Mouse (Mus musculus) MEL (cell line): ENCODE results near the gene Acad12. TPM values are rescaled to one million over a fixed set of nuclear protein-coding genes. Genes with fewer than 3 reads are reported as not detected.

ENCODE experiments used
- DNase-seq: peaks from one replicate; pipeline ENCODE4 v3.0.0; 2011; ENCODE audit warnings: low read depth, low spot score
- H3K27ac ChIP-seq: 2 replicates; pipeline ENCODE4 v1.5.1; 2012; ENCODE audit warnings: low read depth, mild to moderate bottlenecking, control low read depth, low read length, moderate library complexity; ENCODE audit not compliant: control insufficient read depth
- H3K27me3 ChIP-seq, 2 experiments: fragments of 150-350 bp in 1 of 2; sonication (generic) in 1 of 2; 2 replicates each; pipeline ENCODE4 v1.6.1; 2012; ENCODE audit warnings: low read length in 2 of 2, mild to moderate bottlenecking in 2 of 2, improper control_type of control experiment in 1 of 2, moderate library complexity in 1 of 2; ENCODE audit not compliant: insufficient read depth in 2 of 2, control insufficient read depth in 1 of 2
- H3K36me3 ChIP-seq, 2 experiments: 2 replicates each; pipeline ENCODE4 v1.6.1; 2012 to 2014; ENCODE audit warnings: low read length in 2 of 2, improper control_type of control experiment in 1 of 2, inconsistent platforms in 1 of 2, mild to moderate bottlenecking in 1 of 2; ENCODE audit not compliant: insufficient read depth in 2 of 2, control insufficient read depth in 1 of 2
- H3K4me1 ChIP-seq, 2 experiments: fragments of 150-350 bp in 1 of 2; sonication (generic) in 1 of 2; 2 replicates each; pipeline ENCODE4 v1.6.1; 2012; ENCODE audit warnings: low read length in 2 of 2, improper control_type of control experiment in 1 of 2, mild to moderate bottlenecking in 1 of 2; ENCODE audit not compliant: insufficient read depth in 2 of 2, control insufficient read depth in 1 of 2
- H3K4me3 ChIP-seq, 2 experiments: fragments of 150-350 bp in 1 of 2; sonication (generic) in 1 of 2; 2 replicates each; pipeline ENCODE4 v1.5.1; 2012; ENCODE audit warnings: low read depth in 2 of 2, low read length in 2 of 2, mild to moderate bottlenecking in 2 of 2, moderate library complexity in 2 of 2, control low read depth in 1 of 2, improper control_type of control experiment in 1 of 2; ENCODE audit not compliant: control insufficient read depth in 1 of 2, insufficient read depth in 1 of 2
- H3K79me2 ChIP-seq: 2 replicates; pipeline ENCODE4 v1.6.1; 2012; ENCODE audit warnings: mild to moderate bottlenecking, low read length, moderate library complexity; ENCODE audit not compliant: control insufficient read depth, poor library complexity, insufficient read depth
- H3K9ac ChIP-seq: 2 replicates; pipeline ENCODE4 v1.6.1; 2012; ENCODE audit warnings: low read depth, mild to moderate bottlenecking, control low read depth, low read length, moderate library complexity; ENCODE audit not compliant: control insufficient read depth, poor library complexity, severe bottlenecking
- H3K9me3 ChIP-seq: fragments of 150-350 bp; sonication (generic); replicated peaks from 2 replicates; pipeline ENCODE4 v1.6.1; 2012; ENCODE audit warnings: mild to moderate bottlenecking, low read length, improper control_type of control experiment, moderate library complexity; ENCODE audit not compliant: insufficient read depth
- BHLHE40 ChIP-seq: IDR thresholded peaks from 2 replicates; pipeline ENCODE4 v1.6.1; 2012; ENCODE audit warnings: low read depth, mild to moderate bottlenecking, inconsistent platforms, low read length, improper control_type of control experiment, borderline replicate concordance
- CHD2 ChIP-seq: IDR thresholded peaks from 2 replicates; pipeline ENCODE4 v1.6.1; 2011; ENCODE audit warnings: low read length, improper control_type of control experiment
- E2F4 ChIP-seq: IDR thresholded peaks from 2 replicates; pipeline ENCODE4 v1.6.1; 2011; ENCODE audit warnings: low read depth, low read length, improper control_type of control experiment, borderline replicate concordance
- ELF1 ChIP-seq: IDR thresholded peaks from 2 replicates; pipeline ENCODE4 v1.6.1; 2014; ENCODE audit warnings: low read depth, mild to moderate bottlenecking, inconsistent platforms, low read length, improper control_type of control experiment, moderate library complexity
- EP300 ChIP-seq, 2 experiments: IDR thresholded peaks; 2 replicates each; pipeline ENCODE4 v1.6.1; 2011; ENCODE audit warnings: improper control_type of control experiment in 2 of 2, low read length in 2 of 2, low read depth in 1 of 2, mild to moderate bottlenecking in 1 of 2
- GABPA ChIP-seq: IDR thresholded peaks from 2 replicates; pipeline ENCODE4 v1.6.1; 2012; ENCODE audit warnings: low read depth, mild to moderate bottlenecking, inconsistent platforms, low read length, improper control_type of control experiment, moderate library complexity
- HCFC1 ChIP-seq: IDR thresholded peaks from 2 replicates; pipeline ENCODE4 v1.6.1; 2012; ENCODE audit warnings: low read depth, mild to moderate bottlenecking, inconsistent platforms, low read length, improper control_type of control experiment, moderate library complexity
- KAT2A ChIP-seq: conservative IDR thresholded peaks from 2 replicates; pipeline ENCODE4 v1.6.1; 2012; ENCODE audit warnings: low read depth, low read length, improper control_type of control experiment, inconsistent platforms
- MEF2A ChIP-seq: IDR thresholded peaks from 2 replicates; pipeline ENCODE4 v1.6.1; 2014; ENCODE audit warnings: low read depth, mild to moderate bottlenecking, inconsistent platforms, low read length, improper control_type of control experiment; ENCODE audit not compliant: poor library complexity, insufficient replicate concordance, severe bottlenecking; ENCODE audit errors: extremely low read depth
- POLR2A ChIP-seq, 2 experiments: IDR thresholded peaks; 2 replicates each; pipeline ENCODE4 v1.6.1; 2011 to 2012; ENCODE audit warnings: low read length in 2 of 2, mild to moderate bottlenecking in 2 of 2, control low read depth in 1 of 2, improper control_type of control experiment in 1 of 2, low read depth in 1 of 2, moderate library complexity in 1 of 2; ENCODE audit not compliant: control insufficient read depth in 1 of 2, insufficient read depth in 1 of 2, poor library complexity in 1 of 2
- POLR2AphosphoS5 ChIP-seq: IDR thresholded peaks from 2 replicates; pipeline ENCODE4 v1.6.1; 2012; ENCODE audit warnings: low read depth, borderline replicate concordance, mild to moderate bottlenecking, inconsistent platforms, low read length, moderate library complexity, mixed read lengths
- RAD21 ChIP-seq: IDR thresholded peaks from 2 replicates; pipeline ENCODE4 v1.6.1; 2011; ENCODE audit warnings: mild to moderate bottlenecking, low read depth, low read length, improper control_type of control experiment
- RCOR1 ChIP-seq: IDR thresholded peaks from 2 replicates; pipeline ENCODE4 v1.6.1; 2012; ENCODE audit warnings: low read depth, mild to moderate bottlenecking, inconsistent platforms, low read length, improper control_type of control experiment
- SIN3A ChIP-seq: IDR thresholded peaks from 2 replicates; pipeline ENCODE4 v1.6.1; 2012; ENCODE audit warnings: low read length, improper control_type of control experiment, inconsistent platforms
- TAL1 ChIP-seq: IDR thresholded peaks from 2 replicates; pipeline ENCODE4 v1.6.1; 2012; ENCODE audit warnings: mild to moderate bottlenecking, inconsistent platforms, low read length, moderate library complexity, mixed read lengths
- TBP ChIP-seq: IDR thresholded peaks from 2 replicates; pipeline ENCODE4 v1.8.0; 2011; ENCODE audit warnings: low read depth, low read length, improper control_type of control experiment
- USF1 ChIP-seq: IDR thresholded peaks from 2 replicates; pipeline ENCODE4 v1.6.1; 2014; ENCODE audit warnings: low read depth, mild to moderate bottlenecking, inconsistent platforms, low read length, improper control_type of control experiment, moderate library complexity
- ZC3H11A ChIP-seq: IDR thresholded peaks from 2 replicates; pipeline ENCODE4 v1.6.1; 2012; ENCODE audit warnings: low read depth, mild to moderate bottlenecking, inconsistent platforms, low read length, improper control_type of control experiment
- polyA plus RNA-seq, 2 experiments: library from polyadenylated mRNA; stranded (reverse) in 1 of 2; unstranded in 1 of 2; fragments of >175 nt in 1 of 2; fragments of >200 nt in 1 of 2; gene quantifications; 2 replicates each; pipeline versions ENCODE4 v1.2.1 to v1.2.4; 2012; ENCODE audit warnings: low replicate concordance in 2 of 2, low read depth in 1 of 2; ENCODE audit not compliant: insufficient read length in 2 of 2, insufficient read depth in 1 of 2, missing spikeins in 1 of 2
- total RNA-seq: library from RNA; depleted of rRNA; stranded (reverse); fragments of 300-350 nt; gene quantifications from 2 replicates; pipeline ENCODE4 v1.2.3, GENCODE M21; 2012

The Acad12 gene
- total and polyA plus RNA-seq, 3 experiments, result 2.6 to 6.4 TPM; not detected in 1

GRCm38 (mm10) chr5:121593451-121594401 lies 25.0 kb downstream of the Acad12 start, which contains the start of gene Aldh2 (continued):
- TF ChIP-seq MEF2A (no peak), BHLHE40 (no peak), POLR2AphosphoS5 (0 out of 2 replicates have a peak, but pooled peaks have one; percentile 37), E2F4 (no peak)

GRCm38 (mm10) chr5:121592816-121593407 lies 25.8 kb downstream of the Acad12 start:
- Histone ChIP-seq H3K27me3 (no peaks in the 10 kb centered on the region), H3K27ac (peak overlapping the region; percentile 9), H3K9ac (peak overlapping the region; percentile 71), H3K9me3 (no peaks in the 10 kb centered on the region), H3K4me1 (peaks cover 21 to 42% of the 10 kb centered on the region in 2 experiments), H3K36me3 (peaks cover 0 to 37% of the 10 kb centered on the region in 2 experiments; a peak in 2 of 4 replicates), H3K4me3 (peak overlapping the region; percentile 71 to 83), H3K79me2 (peaks cover 9% of the 10 kb centered on the region)
- no peak for TF ChIP-seq GABPA
- no peak for TF ChIP-seq POLR2A (IDR thresholded peaks at IDR 0.05; ENCODE audit: control insufficient read depth in 1 of 2, insufficient read depth in 1 of 2, low read depth in 1 of 2, low read length in 2 of 2, poor library complexity in 1 of 2)
- TF ChIP-seq USF1, result 0 out of 2 replicates have a peak, but pooled peaks have one; percentile 9
- TF ChIP-seq TAL1, result no peak
- DNase-seq, result no peak

GRCm38 (mm10) chr5:121592064-121592815 lies 26.5 kb downstream of the Acad12 start:
- peak; percentile 40 for DNase-seq
- Histone ChIP-seq H3K9ac (peak overlapping the region; percentile 71), H3K4me3 (peak overlapping the region; percentile 71 to 83), H3K79me2 (peaks cover 13% of the 10 kb centered on the region), H3K9me3 (no peaks in the 10 kb centered on the region), H3K27me3 (no peaks in the 10 kb centered on the region), H3K27ac (no peak overlapping the region), H3K4me1 (peaks cover 16 to 39% of the 10 kb centered on the region in 2 experiments), H3K36me3 (peaks cover 0 to 35% of the 10 kb centered on the region in 2 experiments; a peak in 2 of 4 replicates)
- TF ChIP-seq RCOR1 (no peak), POLR2A (IDR thresholded peaks at IDR 0.05; ENCODE audit: control insufficient read depth in 1 of 2, insufficient read depth in 1 of 2, low read depth in 1 of 2, low read length in 2 of 2, poor library complexity in 1 of 2) (no peak), BHLHE40 (no peak), SIN3A (peak; percentile 55; the same call in 1 of the 2 replicates), KAT2A (no peak), HCFC1 (no peak), MEF2A (no peak), TBP (no peak), ZC3H11A (no peak), CHD2 (peak; percentile 29; the same call in 1 of the 2 replicates), EP300 (IDR thresholded peaks at IDR 0.05; ENCODE audit: low read depth in 1 of 2, low read length in 2 of 2) (no peak), ELF1 (no peak), RAD21 (no peak)
